ENCODE assay signal across 8 mouse cellular contexts in the genomic region with DNA sequence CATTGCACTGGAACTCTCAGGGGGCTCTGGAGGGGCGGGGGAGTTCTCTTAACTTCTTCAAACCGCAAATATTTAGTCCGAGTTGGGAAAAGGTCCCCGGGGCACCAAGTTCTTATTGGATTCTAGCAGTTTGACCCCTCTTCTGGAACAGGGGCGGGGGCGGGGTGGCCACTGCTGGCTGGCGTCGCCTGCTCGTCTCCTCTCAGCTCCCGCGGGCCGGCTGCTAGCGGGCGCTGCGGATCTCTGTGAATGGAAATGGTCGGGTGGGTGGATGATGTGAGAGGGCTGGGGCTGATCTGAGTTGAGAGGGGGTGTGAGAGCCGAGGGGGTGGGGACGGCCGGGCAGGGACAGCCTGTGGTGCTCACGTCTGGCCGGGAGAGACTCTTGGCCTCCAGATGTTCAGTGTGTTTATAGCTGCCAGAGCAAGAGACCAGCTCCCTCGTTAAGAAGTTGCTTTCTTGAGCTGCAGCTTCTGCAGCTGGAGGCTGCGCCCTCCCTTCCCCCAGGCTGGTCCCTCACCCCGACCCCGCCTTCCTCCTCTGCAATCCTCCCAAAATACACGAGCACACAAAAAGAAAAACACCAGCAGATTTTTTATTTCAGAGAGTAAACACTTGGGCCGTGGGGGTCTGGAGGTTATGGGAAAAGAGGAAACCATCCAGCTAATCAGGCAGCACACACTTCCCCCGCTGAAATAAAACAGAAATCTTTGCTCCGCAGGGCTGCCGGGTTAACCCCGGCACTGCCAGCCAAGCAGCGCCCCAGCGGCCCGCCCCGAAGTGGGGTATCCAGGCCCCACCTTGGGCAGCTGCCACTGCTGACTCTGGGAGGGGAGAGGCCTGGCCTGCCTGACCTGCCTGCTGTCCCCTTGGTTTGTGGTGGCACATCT. TPM values are rescaled to one million over a fixed set of nuclear protein-coding genes. Genes with fewer than 3 reads are reported as not detected.
DNase-seq lines count a peak whose midpoint lies in the region; ATAC-seq and TF ChIP-seq lines count a peak whose summit lies in the region.

No protein-coding gene starts in this region.

- TF ChIP-seq CTCF in midbrain, postnatal 0 days (IDR thresholded peaks at IDR 0.05) = no peak

- H3K9ac ChIP-seq in intestine, embryonic 15.5 days = 0 out of 2 replicates have a peak overlapping the region, but pooled peaks have one; percentile 34
- H3K9ac ChIP-seq in liver, embryonic 11.5 days (ENCODE audit: low read depth, low read length) = no peak overlapping the region
- H3K9ac ChIP-seq in midbrain, postnatal 0 days (replicated peaks; ENCODE audit: low read length, poor library complexity, severe bottlenecking) = no peak overlapping the region
- H3K9ac ChIP-seq in stomach, embryonic 14.5 days (replicated peaks; ENCODE audit: low read depth, low read length) = no peak overlapping the region

- peak; percentile 91 for ATAC-seq in intestine, embryonic 15.5 days
- ATAC-seq in liver, embryonic 11.5 days (replicated peaks; ENCODE audit: low FRiP score) = peak; percentile 60
- ATAC-seq in midbrain, postnatal 0 days (ENCODE audit: low FRiP score) = no peak; the same call in 1 of the 2 replicates
- peak; percentile 86 for ATAC-seq in stomach, embryonic 14.5 days (ENCODE audit: insufficient number of reproducible peaks, insufficient read depth, low FRiP score, low read depth)

- peak overlapping the region; percentile 81 for H3K27ac ChIP-seq in intestine, embryonic 15.5 days
- H3K27ac ChIP-seq in liver, embryonic 11.5 days (ENCODE audit: low read depth, low read length) = peak overlapping the region; percentile 58
- no peak overlapping the region for H3K27ac ChIP-seq in midbrain, postnatal 0 days (ENCODE audit: low read depth, low read length)
- peak overlapping the region; percentile 88 for H3K27ac ChIP-seq in stomach, embryonic 14.5 days (ENCODE audit: low read length)

- peaks cover 37% of the 10 kb centered on the region for H3K4me1 ChIP-seq in intestine, embryonic 15.5 days (replicated peaks)
- H3K4me1 ChIP-seq in liver, embryonic 11.5 days (replicated peaks; ENCODE audit: control insufficient read depth, insufficient read depth, low read length) = peaks cover 15% of the 10 kb centered on the region; the same call in 1 of the 2 replicates
- H3K4me1 ChIP-seq in midbrain, postnatal 0 days (ENCODE audit: insufficient read depth, low read length) = peaks cover 11% of the 10 kb centered on the region; the same call in 1 of the 2 replicates
- peaks cover 65% of the 10 kb centered on the region for H3K4me1 ChIP-seq in stomach, embryonic 14.5 days (ENCODE audit: control insufficient read depth, insufficient read depth, low read length)

- peak; percentile 11 for DNase-seq in R1 (ENCODE audit: low read depth, low spot score)
- peak; percentile 79 for DNase-seq in embryo, embryonic 10 days (ENCODE audit: low spot score)
- DNase-seq in heart, adult 11 months = peak; percentile 100
- DNase-seq in liver, embryonic 11.5 days (ENCODE audit: low spot score) = peak; percentile 73
- no peak for DNase-seq in midbrain, postnatal 0 days (ENCODE audit: low spot score)
- DNase-seq in layer of hippocampus, adult 8-10 months (ENCODE audit: low spot score in 2 of 2) = no peak

- no peaks in the 10 kb centered on the region for H3K27me3 ChIP-seq in intestine, embryonic 15.5 days (replicated peaks)
- H3K27me3 ChIP-seq in liver, embryonic 11.5 days (replicated peaks; ENCODE audit: control insufficient read depth, insufficient read depth, low read length) = peaks cover 22% of the 10 kb centered on the region
- peaks cover 19% of the 10 kb centered on the region for H3K27me3 ChIP-seq in midbrain, postnatal 0 days (ENCODE audit: insufficient read depth, low read length)
- H3K27me3 ChIP-seq in stomach, embryonic 14.5 days (ENCODE audit: control insufficient read depth, insufficient read depth, low read length) = no peaks in the 10 kb centered on the region

- peak overlapping the region; percentile 62 for H3K4me2 ChIP-seq in intestine, embryonic 15.5 days (replicated peaks)
- H3K4me2 ChIP-seq in liver, embryonic 11.5 days = peak overlapping the region; percentile 67
- peak overlapping the region; percentile 57 for H3K4me2 ChIP-seq in midbrain, postnatal 0 days (ENCODE audit: low read depth, low read length, poor library complexity, severe bottlenecking)
- H3K4me2 ChIP-seq in stomach, embryonic 14.5 days (replicated peaks; ENCODE audit: low read depth, low read length) = peak overlapping the region; percentile 44

- 1% methylated on average over 35 of the region's 35 CpGs for WGBS in intestine, embryonic 15.5 days
- whole genome bisulfite sequencing in liver, embryonic 11.5 days = under 1% methylated on average over 35 of the region's 35 CpGs
- WGBS in midbrain, postnatal 0 days = 3% methylated on average over 35 of the region's 35 CpGs
- under 1% methylated on average over 35 of the region's 35 CpGs for WGBS in stomach, embryonic 14.5 days

- H3K4me3 ChIP-seq in intestine, embryonic 15.5 days (replicated peaks) = peak overlapping the region; percentile 19
- H3K4me3 ChIP-seq in liver, embryonic 11.5 days (ENCODE audit: low read depth, low read length) = peak overlapping the region; percentile 39
- peak overlapping the region; percentile 30 for H3K4me3 ChIP-seq in midbrain, postnatal 0 days (ENCODE audit: low read depth, low read length)
- H3K4me3 ChIP-seq in stomach, embryonic 14.5 days (ENCODE audit: low read depth, low read length) = peak overlapping the region; percentile 18; the same call in 1 of the 2 replicates

- H3K36me3 ChIP-seq in intestine, embryonic 15.5 days = no peaks in the 10 kb centered on the region
- no peaks in the 10 kb centered on the region for H3K36me3 ChIP-seq in liver, embryonic 11.5 days (ENCODE audit: control insufficient read depth, insufficient read depth, low read length)
- H3K36me3 ChIP-seq in midbrain, postnatal 0 days (ENCODE audit: insufficient read depth, low read length) = no peaks in the 10 kb centered on the region
- no peaks in the 10 kb centered on the region for H3K36me3 ChIP-seq in stomach, embryonic 14.5 days (ENCODE audit: control insufficient read depth, insufficient read depth, low read length)

- no peaks in the 10 kb centered on the region for H3K9me3 ChIP-seq in intestine, embryonic 15.5 days
- no peaks in the 10 kb centered on the region for H3K9me3 ChIP-seq in liver, embryonic 11.5 days (ENCODE audit: control insufficient read depth, low read length)
- H3K9me3 ChIP-seq in midbrain, postnatal 0 days (ENCODE audit: low read length) = no peaks in the 10 kb centered on the region
- no peaks in the 10 kb centered on the region for H3K9me3 ChIP-seq in stomach, embryonic 14.5 days (ENCODE audit: control insufficient read depth, low read depth, low read length)

RNA-seq across cellular contexts. Expression of a gene that starts 36.2 kb away (rescaled TPM):
- 38.5 and 43.0 TPM in 2 replicates for polyA plus RNA-seq in intestine, embryonic 15.5 days (2015; fragmentation: Nextera tagmentation; extraction: Ambion mirVana)
- polyA plus RNA-seq in liver, embryonic 11.5 days (2014; fragmentation: Nextera tagmentation; extraction: Ambion mirVana) = 31.4 and 35.8 TPM in 2 replicates
- 10.8 and 16.0 TPM in 2 replicates for total RNA-seq in midbrain, postnatal 0 days (2014; rRNA removed)
- 8.4 and 8.9 TPM in 2 replicates for polyA plus RNA-seq in midbrain, postnatal 0 days (2015; fragmentation: Nextera tagmentation; extraction: Ambion mirVana)
- polyA plus RNA-seq in stomach, embryonic 14.5 days (2014; fragmentation: Nextera tagmentation; extraction: Ambion mirVana) = 40.9 and 41.7 TPM in 2 replicates
- 10 to 100 TPM; 11.1 to 12.9 (median 11.9) TPM for total RNA-seq in layer of hippocampus, adult 8-10 months (2022)

Comparison
In these comparisons a context has a peak if more than half of its experiments do, and no peak if none do; other contexts are left out.
1. DNase-seq: peak in R1 (single experiment), embryo, embryonic 10 days (single experiment), heart, adult 11 months (single experiment) and liver, embryonic 11.5 days (single experiment); none in midbrain, postnatal 0 days (single experiment) and layer of hippocampus, adult 8-10 months (0 of 2).
2. Peak in every context shown above with its lines, with median percentiles within 50 percentile points of each other: H3K4me2 ChIP-seq and H3K4me3 ChIP-seq.